Mouse (Mus musculus) central nervous system, embryonic 14 days (tissue): Measurements from ENCODE around the gene Olfr610. TPM values are rescaled to one million over a fixed set of nuclear protein-coding genes. Genes with fewer than 3 reads are reported as not detected.

Experiments
- polyA plus RNA-seq: library from polyadenylated mRNA; depleted of rRNA; stranded (reverse); fragments of >200 nt; gene quantifications from 2 replicates; pipeline ENCODE4 v1.2.3, GENCODE M21; 2012; rRNA removed

The Olfr610 gene
- not detected in 2 replicates for polyA plus RNA-seq

GRCm38 (mm10) chr7:103512022-103512421 is at the start of gene Olfr610:
Gene Olfr610 (minus strand): TSS chr7:103512122.

GRCm38 (mm10) chr7:103555779-103556178 is 43.9 kb upstream of the Olfr610 start, which contains the start of gene Olfr615:
Gene Olfr615 (plus strand): TSS chr7:103556079.

GRCm38 (mm10) chr7:103547774-103548173 is 35.9 kb upstream of the Olfr610 start, which contains the start of gene Olfr613:
Gene Olfr613 (plus strand): TSS chr7:103548074.

GRCm38 (mm10) chr7:103542617-103543016 is 30.7 kb upstream of the Olfr610 start, which contains the start of gene Olfr612:
Gene Olfr612 (minus strand): TSS chr7:103542717.

GRCm38 (mm10) chr7:103520746-103521145 is 8.8 kb upstream of the Olfr610 start, which contains the start of gene Olfr611:
Gene Olfr611 (minus strand): TSS chr7:103520846.

GRCm38 (mm10) chr7:103497962-103498361 is 14.0 kb downstream of the Olfr610 start, which contains the start of gene Olfr609:
Gene Olfr609 (minus strand): TSS chr7:103498062.

GRCm38 (mm10) chr7:103469577-103469976 is 42.3 kb downstream of the Olfr610 start, which contains the start of gene Olfr608:
Gene Olfr608 (plus strand): TSS chr7:103469877.

Other genes with a start within 250 kb of the Olfr610 start
- not detected in 2 replicates for gene Olfr596, start 206.5 kb downstream of the Olfr610 start, polyA plus RNA-seq
- gene Olfr597, start 195.8 kb downstream of the Olfr610 start, polyA plus RNA-seq, result not detected in 2 replicates
- not detected in 2 replicates for gene Olfr598, start 188.6 kb downstream of the Olfr610 start, polyA plus RNA-seq
- not detected in 2 replicates for gene Olfr599, start 176.2 kb downstream of the Olfr610 start, polyA plus RNA-seq
- not detected in 2 replicates for gene Olfr600, start 162.5 kb downstream of the Olfr610 start, polyA plus RNA-seq
- not detected in 2 replicates for gene Olfr601, start 149.5 kb downstream of the Olfr610 start, polyA plus RNA-seq
- not detected in 2 replicates for gene Olfr603, start 125.9 kb downstream of the Olfr610 start, polyA plus RNA-seq
- gene Usp17lc, start 97.0 kb downstream of the Olfr610 start, polyA plus RNA-seq, result not detected in 2 replicates
- not detected in 2 replicates for gene Olfr605, start 66.7 kb downstream of the Olfr610 start, polyA plus RNA-seq
- gene Olfr606, start 63.1 kb downstream of the Olfr610 start, polyA plus RNA-seq, result not detected in 2 replicates
- not detected in 2 replicates for gene Olfr607, start 48.0 kb downstream of the Olfr610 start, polyA plus RNA-seq
- gene Olfr608, start 42.2 kb downstream of the Olfr610 start, polyA plus RNA-seq, result not detected in 2 replicates
- gene Olfr609, start 14.1 kb downstream of the Olfr610 start, polyA plus RNA-seq, result not detected in 2 replicates
- gene Olfr611, start 8.7 kb upstream of the Olfr610 start, polyA plus RNA-seq, result not detected in 2 replicates
- not detected in 2 replicates for gene Olfr612, start 30.6 kb upstream of the Olfr610 start, polyA plus RNA-seq
- gene Olfr613, start 36.0 kb upstream of the Olfr610 start, polyA plus RNA-seq, result not detected in 2 replicates
- not detected in 2 replicates for gene Olfr615, start 44.0 kb upstream of the Olfr610 start, polyA plus RNA-seq
- gene Olfr616, start 57.0 kb upstream of the Olfr610 start, polyA plus RNA-seq, result not detected in 2 replicates
- not detected in 2 replicates for gene Olfr617, start 60.9 kb upstream of the Olfr610 start, polyA plus RNA-seq
- gene Olfr618, start 78.0 kb upstream of the Olfr610 start, polyA plus RNA-seq, result 0.08 TPM in 1 of 2 replicates, not detected in the other
- gene Olfr619, start 88.5 kb upstream of the Olfr610 start, polyA plus RNA-seq, result not detected in 2 replicates
- gene Olfr620, start 100.4 kb upstream of the Olfr610 start, polyA plus RNA-seq, result not detected in 2 replicates
- gene Olfr622, start 130.6 kb upstream of the Olfr610 start, polyA plus RNA-seq, result 0.06 TPM in 1 of 2 replicates, not detected in the other
- gene Olfr623, start 151.6 kb upstream of the Olfr610 start, polyA plus RNA-seq, result not detected in 2 replicates
- gene Olfr624, start 159.1 kb upstream of the Olfr610 start, polyA plus RNA-seq, result 0.01 TPM in 1 of 2 replicates, not detected in the other
- not detected in 2 replicates for gene Olfr625-ps1, start 170.6 kb upstream of the Olfr610 start, polyA plus RNA-seq
- gene Olfr243, start 202.5 kb upstream of the Olfr610 start, polyA plus RNA-seq, result not detected in 2 replicates
- gene Olfr628, start 218.3 kb upstream of the Olfr610 start, polyA plus RNA-seq, result not detected in 2 replicates
- gene Olfr629, start 232.8 kb upstream of the Olfr610 start, polyA plus RNA-seq, result not detected in 2 replicates
- not detected in 2 replicates for gene Olfr630, start 245.2 kb upstream of the Olfr610 start, polyA plus RNA-seq